ENCODE assay signal across 8 mouse cellular contexts in the genomic region with DNA sequence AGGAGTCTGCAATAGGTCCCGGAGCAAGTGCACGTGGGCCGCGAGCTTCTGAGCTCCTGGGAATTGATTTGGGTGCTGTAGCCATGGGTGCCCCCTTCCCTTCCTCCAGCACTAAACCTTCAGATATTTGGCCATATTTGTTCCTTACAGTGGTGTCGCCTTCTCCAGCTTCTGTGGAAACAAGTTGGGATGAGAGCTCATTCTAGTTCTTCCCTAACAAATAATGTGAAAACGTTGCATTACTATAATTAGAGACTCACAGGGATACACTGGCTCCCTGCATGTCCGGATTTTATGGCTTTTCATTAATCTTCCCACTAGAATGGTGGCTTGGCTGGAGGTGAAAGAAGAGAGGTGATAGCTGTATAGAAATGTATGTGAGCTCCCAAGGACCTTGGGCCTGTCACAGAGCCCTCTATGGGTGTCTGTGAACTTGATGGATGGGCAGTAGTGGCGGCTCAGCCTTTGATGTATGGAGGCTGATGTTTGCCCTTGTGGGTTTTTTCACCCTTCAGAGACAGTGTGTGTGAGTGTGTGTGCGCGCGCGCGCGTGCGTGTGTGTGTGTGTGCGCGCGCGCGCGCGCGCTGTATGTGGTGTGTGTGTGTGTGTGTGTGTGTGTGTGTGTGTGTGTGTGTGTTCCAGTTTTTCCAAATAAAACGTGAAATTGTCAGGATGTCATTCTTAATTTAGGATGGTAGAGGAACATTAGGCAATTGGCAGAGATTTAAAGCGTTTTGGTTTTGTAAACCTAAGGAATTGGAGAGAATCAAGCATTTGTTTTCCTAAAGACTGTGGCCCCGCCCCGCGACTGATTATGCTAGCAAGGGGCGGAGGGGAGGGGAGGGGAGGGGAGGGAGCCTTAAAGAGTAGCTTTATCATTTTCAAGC. TPM values are rescaled to one million over a fixed set of nuclear protein-coding genes. Genes with fewer than 3 reads are reported as not detected.
DNase-seq lines count a peak whose midpoint lies in the region; ATAC-seq and TF ChIP-seq lines count a peak whose summit lies in the region.

No protein-coding gene starts in this region.

- peak; percentile 33 for DNase-seq in kidney, postnatal 0 days (ENCODE audit: low spot score)
- no peak for DNase-seq in kidney, adult 9 months
- DNase-seq in layer of hippocampus, adult 9-11 months: peak; percentile 39
- peak; percentile 25 to 38 for DNase-seq in lung, postnatal 4 days
- DNase-seq in spleen, postnatal 4 days (ENCODE audit: low spot score in 2 of 2): no peak

- no peaks in the 10 kb centered on the region for H3K9me3 ChIP-seq in kidney, postnatal 0 days (replicated peaks; ENCODE audit: low read length)
- no peaks in the 10 kb centered on the region for H3K9me3 ChIP-seq in forebrain, embryonic 13.5 days (replicated peaks)
- no peaks in the 10 kb centered on the region for H3K9me3 ChIP-seq in stomach, embryonic 15.5 days

- H3K4me3 ChIP-seq in kidney, postnatal 0 days (replicated peaks; ENCODE audit: low read depth, low read length): peak overlapping the region; percentile 66
- peak overlapping the region; percentile 68 for H3K4me3 ChIP-seq in brown adipose tissue, adult 24 weeks (ENCODE audit: insufficient read depth, low read depth, low read length)
- peak overlapping the region; percentile 67 for H3K4me3 ChIP-seq in forebrain, embryonic 13.5 days
- H3K4me3 ChIP-seq in stomach, embryonic 15.5 days (replicated peaks): peak overlapping the region; percentile 59

- ATAC-seq in kidney, postnatal 0 days (replicated peaks; ENCODE audit: low FRiP score, low read depth): no peak
- peak; percentile 36 for ATAC-seq in forebrain, embryonic 13.5 days
- no peak for ATAC-seq in stomach, embryonic 15.5 days (ENCODE audit: insufficient read depth, low FRiP score, low read depth)

- no peak overlapping the region for H3K9ac ChIP-seq in kidney, postnatal 0 days (ENCODE audit: low read depth, low read length)
- H3K9ac ChIP-seq in forebrain, embryonic 13.5 days: peak overlapping the region; percentile 72
- H3K9ac ChIP-seq in stomach, embryonic 15.5 days: no peak overlapping the region; the same call in 1 of the 2 replicates

- H3K4me2 ChIP-seq in kidney, postnatal 0 days (ENCODE audit: low read length): peak overlapping the region; percentile 98
- peak overlapping the region; percentile 88 for H3K4me2 ChIP-seq in forebrain, embryonic 13.5 days
- peak overlapping the region; percentile 98 for H3K4me2 ChIP-seq in stomach, embryonic 15.5 days

- H3K36me3 ChIP-seq in kidney, postnatal 0 days (ENCODE audit: insufficient read depth, low read length): no peaks in the 10 kb centered on the region
- H3K36me3 ChIP-seq in forebrain, embryonic 13.5 days (ENCODE audit: poor library complexity, severe bottlenecking): no peaks in the 10 kb centered on the region
- no peaks in the 10 kb centered on the region for H3K36me3 ChIP-seq in stomach, embryonic 15.5 days

- H3K27ac ChIP-seq in kidney, postnatal 0 days: no peak overlapping the region
- H3K27ac ChIP-seq in brown adipose tissue, adult 24 weeks (replicated peaks; ENCODE audit: low read depth, low read length): no peak overlapping the region
- H3K27ac ChIP-seq in forebrain, embryonic 13.5 days: 0 out of 2 replicates have a peak overlapping the region, but pooled peaks have one; percentile 4
- H3K27ac ChIP-seq in stomach, embryonic 15.5 days: no peak overlapping the region

- TF ChIP-seq CTCF in kidney, postnatal 0 days (IDR thresholded peaks at IDR 0.05; ENCODE audit: low read depth): no peak

- H3K4me1 ChIP-seq in kidney, postnatal 0 days (replicated peaks; ENCODE audit: insufficient read depth, low read length): peaks cover 18% of the 10 kb centered on the region; the same call in 1 of the 2 replicates
- no peaks in the 10 kb centered on the region for H3K4me1 ChIP-seq in brown adipose tissue, adult 24 weeks (ENCODE audit: control insufficient read depth, insufficient read depth, insufficient read length, low read length)
- H3K4me1 ChIP-seq in forebrain, embryonic 13.5 days: peaks cover 28% of the 10 kb centered on the region
- peaks cover 17% of the 10 kb centered on the region for H3K4me1 ChIP-seq in stomach, embryonic 15.5 days

- H3K27me3 ChIP-seq in kidney, postnatal 0 days (ENCODE audit: insufficient read depth, low read length): peaks cover 12% of the 10 kb centered on the region; the same call in 1 of the 2 replicates
- H3K27me3 ChIP-seq in forebrain, embryonic 13.5 days: peaks cover 41% of the 10 kb centered on the region
- H3K27me3 ChIP-seq in stomach, embryonic 15.5 days (replicated peaks): peaks cover 12% of the 10 kb centered on the region

- WGBS in kidney, postnatal 0 days: under 1% methylated on average over 23 of the region's 29 CpGs
- under 1% methylated on average over 29 of the region's 29 CpGs for WGBS in forebrain, embryonic 13.5 days
- 2% methylated on average over 29 of the region's 29 CpGs for WGBS in stomach, embryonic 15.5 days

RNA-seq across cellular contexts. Expression of a gene that starts 1.3 kb away (rescaled TPM):
- 1.0 and 1.2 TPM in 2 replicates for polyA plus RNA-seq in kidney, postnatal 0 days (2015; fragmentation: Nextera tagmentation; extraction: Ambion mirVana)
- polyA plus RNA-seq in brown adipose tissue, adult 24 weeks (2012; ENCODE audit: insufficient read depth, insufficient read length, missing spikeins): 2.2 and 2.3 TPM in 2 replicates
- polyA plus RNA-seq in forebrain, embryonic 13.5 days (2015; fragmentation: Nextera tagmentation; extraction: Ambion mirVana): 6.2 and 6.3 TPM in 2 replicates
- 2.5 and 2.8 TPM in 2 replicates for polyA plus RNA-seq in stomach, embryonic 15.5 days (2015; fragmentation: Nextera tagmentation; extraction: Ambion mirVana)

Comparison
In these comparisons a context has a peak if more than half of its experiments do, and no peak if none do; other contexts are left out.
1. DNase-seq: peak in kidney, postnatal 0 days (single experiment), layer of hippocampus, adult 9-11 months (single experiment) and lung, postnatal 4 days (2 of 2); none in kidney, adult 9 months (single experiment) and spleen, postnatal 4 days (0 of 2).
2. Peak in every context shown above with its lines, with median percentiles within 50 percentile points of each other: H3K4me2 ChIP-seq and H3K4me3 ChIP-seq.